Mouse (Mus musculus): ENCODE results near the gene Alpl. TPM values are rescaled to one million over a fixed set of nuclear protein-coding genes. Genes with fewer than 3 reads are reported as not detected.
A peak's percentile ranks its signal among the peaks of the same experiment; 100 is the strongest.

The Alpl gene
- polyA plus RNA-seq, 1 experiment from 2014 or later = 2.2 TPM

DNA sequence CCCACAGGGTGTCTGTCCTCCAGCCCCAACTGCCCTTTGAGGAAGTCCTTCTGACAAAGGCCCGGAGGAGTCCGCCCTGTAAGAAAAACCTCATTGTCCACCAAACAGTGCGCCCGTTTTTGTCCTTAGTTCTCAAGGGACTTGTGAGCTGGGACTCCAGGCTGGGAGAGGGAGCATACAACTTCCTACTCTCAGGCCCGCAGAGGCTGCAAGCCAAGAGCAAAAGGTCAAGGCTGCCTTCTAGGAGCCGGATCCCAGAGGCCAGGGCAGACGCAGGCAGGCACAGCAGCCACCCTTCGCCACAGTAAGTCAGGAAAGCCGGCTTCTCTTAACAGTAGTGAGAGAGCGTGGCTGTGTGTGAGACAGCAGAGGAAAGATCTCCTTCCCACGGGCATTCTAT is 4.1 kb upstream of the Alpl start:
- peak overlapping the region; percentile 9; the same call in 1 of the 2 replicates for H3K9ac ChIP-seq
- no peaks in the 10 kb centered on the region for H3K9me3 ChIP-seq (replicated peaks)
- WGBS = 25% methylated on average over 11 of the region's 11 CpGs
- H3K36me3 ChIP-seq = no peaks in the 10 kb centered on the region
- no peak overlapping the region for H3K4me3 ChIP-seq
- H3K27me3 ChIP-seq (replicated peaks) = peaks cover 39% of the 10 kb centered on the region
- no peak for ATAC-seq (ENCODE audit: insufficient number of reproducible peaks, low FRiP score)
- no peak overlapping the region for H3K4me2 ChIP-seq
- H3K27ac ChIP-seq (ENCODE audit: poor library complexity, severe bottlenecking) = no peak overlapping the region
- H3K4me1 ChIP-seq (replicated peaks) = peaks cover 25% of the 10 kb centered on the region

DNA sequence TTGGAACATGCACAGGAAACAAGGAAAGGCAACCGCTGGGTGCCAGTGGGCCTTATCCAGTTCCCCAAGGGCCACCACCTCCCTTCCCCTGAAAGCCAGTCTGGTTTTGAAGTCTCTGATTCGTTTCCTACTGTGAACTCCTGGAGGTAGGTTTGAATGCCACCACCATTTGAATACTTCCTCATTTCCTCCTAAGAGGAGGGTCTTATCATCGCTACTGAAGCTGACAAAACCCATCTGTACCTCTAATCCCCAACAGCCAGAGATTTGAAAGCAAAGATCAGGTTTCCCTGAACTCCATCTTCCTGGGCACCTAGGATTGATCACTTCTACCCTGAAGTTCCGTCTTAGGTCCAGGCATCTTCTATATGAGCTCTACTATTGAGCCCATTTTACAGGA is 854 bp upstream of the Alpl start:
- peaks cover 25% of the 10 kb centered on the region for H3K4me1 ChIP-seq (replicated peaks)
- no peaks in the 10 kb centered on the region for H3K36me3 ChIP-seq
- H3K4me3 ChIP-seq = no peak overlapping the region
- ATAC-seq (ENCODE audit: insufficient number of reproducible peaks, low FRiP score) = no peak
- H3K9ac ChIP-seq = no peak overlapping the region
- 49% methylated on average over 4 of the region's 4 CpGs for WGBS
- H3K9me3 ChIP-seq (replicated peaks) = no peaks in the 10 kb centered on the region
- no peak overlapping the region for H3K27ac ChIP-seq (ENCODE audit: poor library complexity, severe bottlenecking)
- H3K4me2 ChIP-seq = no peak overlapping the region
- H3K27me3 ChIP-seq (replicated peaks) = peaks cover 65% of the 10 kb centered on the region

DNA sequence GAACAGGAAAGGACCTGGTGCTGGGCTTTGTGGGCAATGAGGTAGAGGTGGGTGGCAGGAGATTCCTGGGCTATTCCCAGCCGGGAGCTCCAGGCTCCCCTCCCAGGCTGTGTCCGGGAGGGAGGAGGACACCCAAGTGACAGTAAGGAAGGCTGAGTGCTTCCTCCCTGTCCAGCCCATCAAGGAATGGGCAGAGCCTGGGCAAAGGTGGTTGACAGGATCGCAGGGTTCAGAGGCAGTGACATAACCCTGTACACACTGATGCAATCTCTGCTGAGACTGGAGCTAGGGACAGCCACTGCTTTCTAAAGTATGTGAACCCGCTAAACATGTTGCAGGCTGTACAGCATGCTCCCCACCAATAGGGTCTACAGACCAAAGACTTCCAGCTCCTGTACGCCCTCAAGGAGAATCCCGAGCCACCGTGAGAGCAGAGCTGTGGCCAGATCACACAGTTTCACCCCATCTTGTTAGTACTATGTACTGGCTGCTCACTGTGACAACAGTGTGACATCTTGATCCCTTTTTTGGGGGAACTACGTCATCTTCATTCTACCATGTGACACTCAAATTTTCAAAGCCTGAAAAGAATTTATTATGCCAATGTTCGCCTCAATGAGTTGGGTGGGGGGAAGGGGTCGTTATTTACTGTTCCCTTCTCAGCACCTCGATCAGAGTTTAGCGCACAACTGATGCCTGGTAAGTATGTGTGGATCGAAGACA is 1.8 kb downstream of the Alpl start:
- Histone ChIP-seq H3K9me3 (replicated peaks) (no peaks in the 10 kb centered on the region), H3K36me3 (no peaks in the 10 kb centered on the region), H3K27me3 (replicated peaks) (peaks cover 70% of the 10 kb centered on the region), H3K4me1 (replicated peaks) (peaks cover 9% of the 10 kb centered on the region), H3K4me2 (no peak overlapping the region), H3K9ac (no peak overlapping the region), H3K27ac (ENCODE audit: poor library complexity, severe bottlenecking) (no peak overlapping the region), H3K4me3 (no peak overlapping the region)
- no peak for ATAC-seq (ENCODE audit: insufficient number of reproducible peaks, low FRiP score)
- WGBS = 81% methylated on average over 13 of the region's 13 CpGs

DNA sequence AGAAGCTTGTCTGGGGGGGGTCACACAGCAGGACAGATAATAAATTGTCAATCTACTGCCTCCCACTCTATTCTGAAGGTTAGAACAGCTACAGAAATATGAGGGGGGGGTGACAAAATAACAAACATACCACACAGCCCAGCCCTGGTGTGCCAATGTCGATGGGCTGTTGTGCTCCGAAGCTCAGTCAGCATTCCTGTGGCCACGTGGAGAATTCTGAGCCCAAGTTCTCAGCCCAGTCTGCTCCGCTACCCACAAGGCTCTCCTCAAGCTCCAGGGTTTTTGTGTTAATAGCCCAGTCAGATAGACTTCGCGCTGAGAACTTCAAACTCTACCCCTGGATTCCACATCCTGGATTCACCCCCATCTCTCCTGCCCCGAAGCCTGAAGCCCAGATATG is 2.6 kb downstream of the Alpl start:
- Histone ChIP-seq H3K27me3 (replicated peaks) (peaks cover 64% of the 10 kb centered on the region), H3K4me1 (replicated peaks) (peaks cover 9% of the 10 kb centered on the region), H3K9me3 (replicated peaks) (no peaks in the 10 kb centered on the region), H3K27ac (ENCODE audit: poor library complexity, severe bottlenecking) (no peak overlapping the region), H3K4me3 (no peak overlapping the region), H3K4me2 (no peak overlapping the region), H3K36me3 (no peaks in the 10 kb centered on the region), H3K9ac (no peak overlapping the region)
- ATAC-seq (ENCODE audit: insufficient number of reproducible peaks, low FRiP score) = no peak
- 81% methylated on average over 7 of the region's 7 CpGs for WGBS

DNA sequence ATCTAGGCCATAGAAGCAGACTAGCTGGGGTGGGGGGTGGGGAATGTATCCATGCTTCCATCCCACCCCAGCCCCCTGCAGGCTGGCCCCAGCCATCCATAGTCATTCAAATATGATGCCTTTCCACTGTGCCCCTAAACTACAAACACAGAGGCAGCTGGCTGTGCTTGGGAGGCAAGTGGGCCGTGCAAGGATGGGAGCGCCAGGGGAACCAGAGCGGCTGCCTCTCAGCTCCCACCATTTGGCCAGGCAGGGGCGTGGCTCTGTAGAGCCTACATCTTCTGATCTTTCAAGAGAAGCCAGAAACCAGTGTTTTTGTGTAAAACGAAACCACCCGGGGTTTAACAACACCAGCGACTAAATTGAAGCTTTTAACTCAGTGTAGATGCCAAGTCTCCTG is 4.7 kb downstream of the Alpl start:
- Histone ChIP-seq H3K4me2 (no peak overlapping the region), H3K36me3 (no peaks in the 10 kb centered on the region), H3K4me1 (replicated peaks) (peaks cover 9% of the 10 kb centered on the region), H3K4me3 (no peak overlapping the region), H3K27ac (ENCODE audit: poor library complexity, severe bottlenecking) (no peak overlapping the region), H3K9ac (no peak overlapping the region), H3K27me3 (replicated peaks) (peaks cover 44% of the 10 kb centered on the region), H3K9me3 (replicated peaks) (no peaks in the 10 kb centered on the region)
- WGBS = 37% methylated on average over 7 of the region's 7 CpGs
- no peak for ATAC-seq (ENCODE audit: insufficient number of reproducible peaks, low FRiP score)

- H3K9me3 ChIP-seq (replicated peaks) = no peaks in the 10 kb centered on the region
- peaks cover 5% of the 10 kb centered on the region for H3K4me1 ChIP-seq (replicated peaks)
- H3K36me3 ChIP-seq = no peaks in the 10 kb centered on the region
- H3K27ac ChIP-seq (ENCODE audit: poor library complexity, severe bottlenecking) = no peak overlapping the region
- WGBS = 74% methylated on average over 5 of the region's 5 CpGs
- ATAC-seq (ENCODE audit: insufficient number of reproducible peaks, low FRiP score) = no peak
- H3K4me2 ChIP-seq = no peak overlapping the region
- no peak overlapping the region for H3K4me3 ChIP-seq
- peaks cover 39% of the 10 kb centered on the region for H3K27me3 ChIP-seq (replicated peaks)
- H3K9ac ChIP-seq = no peak overlapping the region
Measured at GRCm38 (mm10) chr4:137790981-137791380, 5.2 kb downstream of the Alpl start.

DNA sequence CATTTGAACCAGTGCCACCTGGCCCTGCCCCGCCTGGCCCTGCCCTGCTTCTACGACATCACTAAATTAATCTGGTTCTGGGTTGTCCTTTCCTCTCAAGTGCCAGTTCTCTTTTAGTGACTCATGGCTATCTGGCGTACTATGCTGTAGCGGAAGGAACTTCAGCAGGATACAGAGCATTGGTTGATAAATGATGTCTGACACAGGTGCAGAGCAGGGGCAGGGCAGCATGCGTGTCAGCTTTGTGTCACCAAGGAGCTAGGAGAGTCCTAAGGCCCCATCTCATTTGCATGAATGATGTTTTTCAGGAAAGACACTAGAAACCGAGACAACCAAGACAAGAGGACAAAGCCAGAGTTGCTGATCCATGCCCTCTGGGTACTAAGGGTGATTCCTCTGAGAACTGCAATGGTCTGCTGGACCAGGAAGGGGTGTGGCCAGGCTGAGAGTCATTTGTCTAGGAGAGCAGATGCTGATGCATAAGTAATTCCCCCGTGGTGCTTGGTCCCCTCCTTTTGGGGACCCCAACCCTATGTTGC is 7.6 kb downstream of the Alpl start:
- WGBS = 79% methylated on average over 7 of the region's 7 CpGs

GRCm38 (mm10) chr4:137787589-137788289 is 8.4 kb downstream of the Alpl start:
- 78% methylated on average over 7 of the region's 7 CpGs for WGBS
- Histone ChIP-seq H3K4me2 (no peak overlapping the region), H3K9ac (no peak overlapping the region), H3K9me3 (replicated peaks) (no peaks in the 10 kb centered on the region), H3K4me1 (replicated peaks) (no peaks in the 10 kb centered on the region; the same call in 1 of the 2 replicates), H3K27ac (ENCODE audit: poor library complexity, severe bottlenecking) (no peak overlapping the region), H3K4me3 (no peak overlapping the region), H3K36me3 (no peaks in the 10 kb centered on the region), H3K27me3 (replicated peaks) (peaks cover 15% of the 10 kb centered on the region; the same call in 1 of the 2 replicates)
- no peak for ATAC-seq (ENCODE audit: insufficient number of reproducible peaks, low FRiP score)

More for the DNA sequence above, 7.6 kb downstream of the Alpl start:
- no peaks in the 10 kb centered on the region for H3K9me3 ChIP-seq (replicated peaks)
- H3K9ac ChIP-seq = no peak overlapping the region
- no peak overlapping the region for H3K4me2 ChIP-seq
- no peaks in the 10 kb centered on the region for H3K36me3 ChIP-seq
- peaks cover 23% of the 10 kb centered on the region for H3K27me3 ChIP-seq (replicated peaks)
- H3K4me1 ChIP-seq (replicated peaks) = no peaks in the 10 kb centered on the region; the same call in 1 of the 2 replicates
- no peak overlapping the region for H3K4me3 ChIP-seq
- no peak overlapping the region for H3K27ac ChIP-seq (ENCODE audit: poor library complexity, severe bottlenecking)
- no peak for ATAC-seq (ENCODE audit: insufficient number of reproducible peaks, low FRiP score)

- ATAC-seq (ENCODE audit: insufficient number of reproducible peaks, low FRiP score) = no peak
- Histone ChIP-seq H3K9me3 (replicated peaks) (no peaks in the 10 kb centered on the region), H3K27me3 (replicated peaks) (peaks cover 10% of the 10 kb centered on the region; the same call in 1 of the 2 replicates), H3K4me3 (no peak overlapping the region), H3K9ac (no peak overlapping the region), H3K36me3 (no peaks in the 10 kb centered on the region), H3K4me2 (no peak overlapping the region), H3K27ac (ENCODE audit: poor library complexity, severe bottlenecking) (no peak overlapping the region), H3K4me1 (replicated peaks) (no peaks in the 10 kb centered on the region; the same call in 1 of the 2 replicates)
- 79% methylated on average over 6 of the region's 6 CpGs for WGBS
Measured at GRCm38 (mm10) chr4:137786488-137786887, 9.7 kb downstream of the Alpl start.

DNA sequence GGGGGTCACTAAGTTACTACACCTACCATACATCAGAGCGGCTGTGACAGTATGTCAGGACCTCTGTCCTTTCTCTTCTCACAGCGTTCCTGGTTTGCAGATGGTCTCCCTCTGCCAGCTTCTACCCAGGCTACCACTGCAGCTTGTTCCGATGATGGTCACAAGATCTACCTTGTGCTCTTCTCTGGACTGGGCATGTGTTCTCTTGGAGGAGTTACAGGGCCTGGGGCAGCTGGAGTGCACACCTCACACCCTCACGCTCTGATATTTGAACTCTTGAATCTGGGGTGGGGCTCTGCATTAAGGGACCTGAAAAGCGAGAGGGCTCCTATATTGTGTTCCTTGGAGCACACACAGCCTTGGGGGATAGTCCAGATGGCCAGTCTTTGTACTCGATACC is 10.9 kb downstream of the Alpl start:
- Histone ChIP-seq H3K27me3 (replicated peaks) (peaks cover 8% of the 10 kb centered on the region; the same call in 1 of the 2 replicates), H3K9ac (no peak overlapping the region), H3K4me3 (no peak overlapping the region), H3K9me3 (replicated peaks) (no peaks in the 10 kb centered on the region), H3K4me2 (no peak overlapping the region), H3K36me3 (no peaks in the 10 kb centered on the region), H3K4me1 (replicated peaks) (no peaks in the 10 kb centered on the region; the same call in 1 of the 2 replicates), H3K27ac (ENCODE audit: poor library complexity, severe bottlenecking) (no peak overlapping the region)
- 79% methylated on average over 6 of the region's 6 CpGs for WGBS
- ATAC-seq (ENCODE audit: insufficient number of reproducible peaks, low FRiP score) = no peak

GRCm38 (mm10) chr4:137784741-137785140 is 11.4 kb downstream of the Alpl start:
- H3K4me2 ChIP-seq = no peak overlapping the region
- no peak overlapping the region for H3K27ac ChIP-seq (ENCODE audit: poor library complexity, severe bottlenecking)
- WGBS = 76% methylated on average over 6 of the region's 6 CpGs
- H3K9me3 ChIP-seq (replicated peaks) = no peaks in the 10 kb centered on the region
- H3K4me1 ChIP-seq (replicated peaks) = no peaks in the 10 kb centered on the region; the same call in 1 of the 2 replicates
- no peak overlapping the region for H3K9ac ChIP-seq
- H3K27me3 ChIP-seq (replicated peaks) = peaks cover 8% of the 10 kb centered on the region; the same call in 1 of the 2 replicates
- H3K36me3 ChIP-seq = no peaks in the 10 kb centered on the region
- H3K4me3 ChIP-seq = no peak overlapping the region
- no peak for ATAC-seq (ENCODE audit: insufficient number of reproducible peaks, low FRiP score)

Data from heart, embryonic 12.5 days (tissue).